Mouse (Mus musculus) small intestine, adult 2 months (tissue): ENCODE data around the gene Rybp.

Experiments used
- CTCF ChIP-seq: fragments of 200-500 bp; IDR thresholded peaks from 2 replicates; pipeline ENCODE4 v1.5.1; 2012; ENCODE audit warnings: low read depth, mild to moderate bottlenecking, control low read depth, inconsistent platforms, low read length, moderate library complexity, mixed read lengths; ENCODE audit not compliant: insufficient replicate concordance, insufficient read length; ENCODE audit errors: extremely low read depth
- POLR2A ChIP-seq: fragments of 200-500 bp; IDR thresholded peaks from 2 replicates; pipeline ENCODE4 v1.6.1; 2012; ENCODE audit warnings: low read depth, mild to moderate bottlenecking, control low read depth, inconsistent platforms, low read length, moderate library complexity

- TF ChIP-seq CTCF (no peak), POLR2A (no peak)
These were observed 14.3 kb upstream of the Rybp start for GRCm38 (mm10) chr6:100301410-100302108.
